Mouse (Mus musculus): ENCODE data around the gene Gm10306. TPM values are rescaled to one million over a fixed set of nuclear protein-coding genes. Genes with fewer than 3 reads are reported as not detected.

The Gm10306 gene
- total and polyA plus RNA-seq, 3 experiments = 0.68 TPM; not detected in 2

DNA sequence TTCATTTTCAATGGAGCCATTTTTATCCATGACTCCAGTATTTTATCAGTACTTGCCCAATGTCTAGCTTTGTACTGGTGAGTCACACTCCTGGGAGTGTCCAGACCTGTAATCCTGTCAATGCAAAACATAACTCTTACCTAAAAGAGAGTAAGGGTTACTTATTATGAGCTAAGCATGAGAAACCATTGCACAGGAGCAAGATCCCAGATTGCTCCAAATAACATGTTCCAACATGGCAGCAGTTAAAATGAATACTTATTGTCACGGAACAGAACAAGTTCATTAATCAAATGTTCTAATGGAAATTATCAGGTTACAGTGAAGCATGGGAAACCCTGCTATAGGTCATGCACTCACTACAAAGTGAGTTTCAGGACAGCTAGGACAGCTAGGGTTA is 4.0 kb downstream of the Gm10306 start:
- H3K27ac ChIP-seq (ENCODE audit: insufficient read depth, low read depth) = no peak overlapping the region
- peaks cover 9% of the 10 kb centered on the region for H3K79me2 ChIP-seq (replicated peaks; ENCODE audit: control insufficient read depth, extremely low read depth, insufficient read depth, poor library complexity, severe bottlenecking)
- no peak for TF ChIP-seq TCF12 (IDR thresholded peaks at IDR 0.05; ENCODE audit: low read depth, low read length)
- TF ChIP-seq PAX5 (IDR thresholded peaks at IDR 0.05; ENCODE audit: low read length) = no peak
- TF ChIP-seq USF1 (IDR thresholded peaks at IDR 0.05; ENCODE audit: low read depth, low read length) = no peak
- no peak for TF ChIP-seq TBP (conservative IDR thresholded peaks at IDR 0.05; ENCODE audit: low read depth, low read length)
- TF ChIP-seq ZMIZ1 (IDR thresholded peaks at IDR 0.05; ENCODE audit: low read depth, low read length) = no peak
- TF ChIP-seq MYC (IDR thresholded peaks at IDR 0.05; ENCODE audit: low read depth, low read length) = no peak
- no peak for TF ChIP-seq ELF1 (IDR thresholded peaks at IDR 0.05; ENCODE audit: low read depth, low read length)
- TF ChIP-seq USF2 (conservative IDR thresholded peaks at IDR 0.05; ENCODE audit: low read depth, low read length) = no peak
- TF ChIP-seq SMC3 (IDR thresholded peaks at IDR 0.05; ENCODE audit: low read depth, low read length) = no peak
- TF ChIP-seq EP300 (IDR thresholded peaks at IDR 0.05; ENCODE audit: low read length) = no peak
- TF ChIP-seq MEF2A (IDR thresholded peaks at IDR 0.05; ENCODE audit: borderline replicate concordance, low read depth, low read length) = no peak
- TF ChIP-seq RCOR1 (conservative IDR thresholded peaks at IDR 0.05; ENCODE audit: low read depth, low read length) = no peak
- no peak for DNase-seq (ENCODE audit: extremely low read depth)
- no peak overlapping the region for H3K4me3 ChIP-seq (replicated peaks in 1 of 3; ENCODE audit: low read depth in 2 of 3, low read length in 2 of 3, poor library complexity in 1 of 3)
- dilution Hi-C loops (cut with MboI; ENCODE audit: extremely low pct_ligation_motif_present, extremely low pct_unique_long_range_greater_than_20kb, low sequenced_read_pairs) = no loop called here
- H3K4me2 ChIP-seq (ENCODE audit: insufficient read depth, low read depth, poor library complexity, severe bottlenecking) = no peak overlapping the region
- H3K9ac ChIP-seq (ENCODE audit: insufficient read depth, low read depth) = no peak overlapping the region
- H3K9me3 ChIP-seq (replicated peaks; ENCODE audit: low read length) = no peaks in the 10 kb centered on the region
- H3K4me1 ChIP-seq (ENCODE audit: control insufficient read depth in 1 of 2, insufficient read depth in 2 of 2) = peaks cover 0 to 4% of the 10 kb centered on the region in 2 experiments; a peak in 1 of 4 replicates
- no peaks in the 10 kb centered on the region for H3K27me3 ChIP-seq (replicated peaks)
- in situ Hi-C loops (cut with MboI; ENCODE audit: low pct_ligation_motif_present, low pct_unique_long_range_greater_than_20kb, low sequenced_read_pairs) = no loop called here
- peaks cover 0 to 5% of the 10 kb centered on the region in 2 experiments for H3K36me3 ChIP-seq (replicated peaks in 1 of 2; ENCODE audit: control insufficient read depth in 1 of 2, insufficient read depth in 1 of 2, low read length in 1 of 2)

DNA sequence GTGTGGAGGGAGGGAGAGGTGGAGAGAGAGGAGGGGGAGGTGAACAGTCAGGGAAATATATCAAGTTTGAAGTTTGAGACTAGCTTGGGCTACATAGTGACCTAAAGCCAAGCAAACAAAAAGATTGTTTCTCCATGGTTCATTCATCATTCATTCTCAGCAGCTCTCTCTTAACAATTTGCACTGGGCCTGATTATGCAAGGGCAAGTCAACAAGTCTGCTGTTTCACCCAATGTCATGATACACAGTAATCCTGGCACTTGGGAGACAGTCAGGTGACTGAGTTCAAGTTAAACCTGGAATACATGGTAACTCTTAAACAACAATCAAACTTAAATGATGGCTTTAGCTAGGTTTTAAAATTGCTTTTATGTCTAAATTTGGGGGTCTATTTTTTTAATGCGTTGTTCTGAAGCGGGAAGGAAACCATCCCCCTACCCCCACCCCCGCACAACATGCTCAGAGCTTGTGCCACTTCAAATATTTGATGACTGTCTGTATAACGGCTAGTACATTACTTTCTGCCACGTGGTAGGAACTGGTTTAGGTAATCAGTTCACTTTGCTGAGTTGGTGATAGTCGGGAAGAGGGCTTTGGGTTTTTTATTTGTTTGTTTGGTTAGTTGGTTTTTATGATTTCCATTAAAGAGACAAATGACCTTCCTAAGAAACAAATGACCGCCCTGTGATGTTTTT is 5.8 kb downstream of the Gm10306 start:
- H3K4me3 ChIP-seq (replicated peaks in 1 of 3; ENCODE audit: low read depth in 2 of 3, low read length in 2 of 3, poor library complexity in 1 of 3) = no peak overlapping the region
- no peak overlapping the region for H3K4me2 ChIP-seq (ENCODE audit: insufficient read depth, low read depth, poor library complexity, severe bottlenecking)
- DNase-seq (ENCODE audit: extremely low read depth) = no peak
- no peaks in the 10 kb centered on the region for H3K27me3 ChIP-seq (replicated peaks)
- H3K4me1 ChIP-seq (ENCODE audit: control insufficient read depth in 1 of 2, insufficient read depth in 2 of 2) = no peaks in the 10 kb centered on the region
- H3K9me3 ChIP-seq (replicated peaks; ENCODE audit: low read length) = no peaks in the 10 kb centered on the region
- TF ChIP-seq ZKSCAN1 (IDR thresholded peaks at IDR 0.05; ENCODE audit: borderline replicate concordance, low read depth, low read length) (no peak), MAZ (IDR thresholded peaks at IDR 0.05; ENCODE audit: low read depth, low read length) (no peak), E2F4 (IDR thresholded peaks at IDR 0.05; ENCODE audit: insufficient replicate concordance, low read depth, low read length) (no peak), POLR2A (IDR thresholded peaks at IDR 0.05; ENCODE audit: low read depth, low read length) (no peak), MEF2A (IDR thresholded peaks at IDR 0.05; ENCODE audit: borderline replicate concordance, low read depth, low read length) (no peak)
- in situ Hi-C loops (cut with MboI; ENCODE audit: low pct_ligation_motif_present, low pct_unique_long_range_greater_than_20kb, low sequenced_read_pairs) = no loop called here
- no peak overlapping the region for H3K27ac ChIP-seq (ENCODE audit: insufficient read depth, low read depth)
- peaks cover 0 to 10% of the 10 kb centered on the region in 2 experiments for H3K36me3 ChIP-seq (replicated peaks in 1 of 2; ENCODE audit: control insufficient read depth in 1 of 2, insufficient read depth in 1 of 2, low read length in 1 of 2)
- dilution Hi-C loops (cut with MboI; ENCODE audit: extremely low pct_ligation_motif_present, extremely low pct_unique_long_range_greater_than_20kb, low sequenced_read_pairs) = no loop called here
- H3K79me2 ChIP-seq (replicated peaks; ENCODE audit: control insufficient read depth, extremely low read depth, insufficient read depth, poor library complexity, severe bottlenecking) = no peaks in the 10 kb centered on the region
- no peak overlapping the region for H3K9ac ChIP-seq (ENCODE audit: insufficient read depth, low read depth)
